Mouse (Mus musculus): ENCODE data around the gene Antxr1. TPM values are rescaled to one million over a fixed set of nuclear protein-coding genes. Genes with fewer than 3 reads are reported as not detected.

Gene Antxr1
- total and polyA plus RNA-seq, 2 experiments: 0.28 to 0.92 TPM

DNA sequence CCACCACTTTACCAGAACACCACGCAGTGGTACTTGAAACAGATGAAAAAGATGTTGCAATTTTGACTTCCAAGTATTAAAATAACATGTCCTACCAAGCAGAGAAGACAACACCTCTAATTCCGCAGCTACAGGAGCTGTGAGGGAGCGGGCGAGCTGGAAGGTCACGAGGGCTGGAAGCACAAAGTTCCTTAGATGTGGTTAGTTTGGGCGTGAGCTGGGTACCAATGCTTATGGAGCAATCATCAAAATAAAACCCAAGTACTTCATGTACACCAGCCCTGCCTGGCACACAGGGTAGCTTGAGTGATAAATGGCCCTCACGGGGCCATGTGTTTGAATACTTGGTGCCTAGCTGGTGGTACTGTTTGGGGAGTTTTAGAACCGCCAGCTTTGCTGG, 205.8 kb downstream of the Antxr1 start:
- no peak overlapping the region for H3K4me3 ChIP-seq (ENCODE audit: insufficient read depth, low read depth, low read length)
- WGBS: 45% methylated on average over 8 of the region's 8 CpGs
- TF ChIP-seq POLR2A (IDR thresholded peaks at IDR 0.05; ENCODE audit: extremely low read depth, insufficient read depth, low read length): no peak
- no peak for TF ChIP-seq CTCF (IDR thresholded peaks at IDR 0.05; ENCODE audit: low read depth, low read length)
- no peaks in the 10 kb centered on the region for H3K36me3 ChIP-seq (ENCODE audit: control insufficient read depth, insufficient read depth, low read length)
- H3K79me2 ChIP-seq (ENCODE audit: control insufficient read depth, insufficient read depth, low read length): no peaks in the 10 kb centered on the region
- DNase-seq (ENCODE audit: extremely low read depth, low read depth, low spot score): peak; percentile 39
- no peaks in the 10 kb centered on the region for H3K27me3 ChIP-seq (ENCODE audit: control insufficient read depth, insufficient read depth, low read length)
- 0 out of 2 replicates have a peak, but pooled peaks cover 2% of the 10 kb centered on the region for H3K4me1 ChIP-seq (ENCODE audit: control insufficient read depth, insufficient read depth, low read length)
- no peak overlapping the region for H3K9ac ChIP-seq (ENCODE audit: low read depth, low read length)
- no peak overlapping the region; the same call in 1 of the 2 replicates for H3K27ac ChIP-seq (replicated peaks; ENCODE audit: insufficient read depth, low read depth, low read length)

DNA sequence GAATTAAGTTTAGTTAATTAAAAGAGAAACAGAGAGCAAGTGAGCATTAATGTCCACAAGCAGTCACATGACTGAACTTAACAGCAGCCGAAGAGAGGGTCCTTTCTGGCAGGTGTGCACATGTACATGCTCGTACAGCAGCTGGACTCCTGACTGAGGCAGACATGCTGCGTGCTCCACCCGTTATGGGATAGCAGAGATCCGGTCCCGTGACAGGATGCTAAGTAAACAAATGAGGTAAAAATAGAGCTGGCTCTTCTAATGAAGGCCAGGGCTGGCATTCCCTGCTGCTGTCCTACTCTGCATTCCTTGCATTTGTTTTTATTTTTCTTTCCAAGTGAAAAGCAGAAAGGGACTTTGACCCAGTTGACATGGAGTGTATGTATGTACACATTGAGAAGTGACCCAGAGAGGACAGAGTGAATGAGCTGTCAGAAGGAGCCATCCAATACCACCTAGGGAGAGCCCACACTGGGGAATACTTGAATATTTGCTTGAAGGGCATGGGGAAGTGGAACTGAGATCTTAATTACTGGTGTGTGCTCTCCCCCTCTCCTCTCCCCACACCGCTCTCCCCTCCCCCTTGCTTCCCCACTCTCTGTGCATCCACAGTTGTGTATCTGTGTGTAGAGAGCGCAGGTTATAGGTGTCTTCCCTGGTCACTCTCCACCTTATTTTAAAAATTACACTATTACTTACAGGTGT, 208.4 kb downstream of the Antxr1 start:
- 35% methylated on average over 8 of the region's 8 CpGs for WGBS
- H3K79me2 ChIP-seq (ENCODE audit: control insufficient read depth, insufficient read depth, low read length): no peaks in the 10 kb centered on the region

DNA sequence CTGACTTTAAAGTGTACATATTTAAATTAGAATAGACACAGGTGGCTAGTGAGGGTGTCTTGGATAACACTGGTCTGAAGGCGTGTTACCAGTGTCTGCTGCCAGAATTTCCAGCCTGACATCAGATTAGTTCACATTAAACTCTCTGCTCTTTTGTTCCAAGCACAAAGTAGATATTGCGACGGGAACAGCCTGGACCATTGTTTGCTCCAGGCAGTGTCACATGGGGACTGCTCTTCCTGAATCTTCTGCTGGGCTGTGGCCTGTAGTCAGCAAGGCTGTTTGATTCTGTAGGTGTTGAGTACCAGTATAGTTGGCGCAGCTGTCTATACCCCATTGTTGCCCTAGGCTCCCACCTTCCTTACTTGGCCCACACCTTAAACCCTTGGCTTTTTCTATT, 211.6 kb downstream of the Antxr1 start:
- WGBS: 87% methylated on average over 4 of the region's 4 CpGs
- TF ChIP-seq CTCF (IDR thresholded peaks at IDR 0.05; ENCODE audit: low read depth, low read length): no peak
- TF ChIP-seq POLR2A (IDR thresholded peaks at IDR 0.05; ENCODE audit: extremely low read depth, insufficient read depth, low read length): no peak
- Histone ChIP-seq H3K27me3 (ENCODE audit: control insufficient read depth, insufficient read depth, low read length) (no peaks in the 10 kb centered on the region), H3K27ac (replicated peaks; ENCODE audit: insufficient read depth, low read depth, low read length) (no peak overlapping the region), H3K36me3 (ENCODE audit: control insufficient read depth, insufficient read depth, low read length) (no peaks in the 10 kb centered on the region), H3K4me3 (ENCODE audit: insufficient read depth, low read depth, low read length) (no peak overlapping the region), H3K9ac (ENCODE audit: low read depth, low read length) (no peak overlapping the region), H3K4me1 (ENCODE audit: control insufficient read depth, insufficient read depth, low read length) (no peaks in the 10 kb centered on the region), H3K79me2 (ENCODE audit: control insufficient read depth, insufficient read depth, low read length) (no peaks in the 10 kb centered on the region)
- no peak for DNase-seq (ENCODE audit: extremely low read depth, low read depth, low spot score)

More for the DNA sequence above, 208.4 kb downstream of the Antxr1 start:
- DNase-seq (ENCODE audit: extremely low read depth, low read depth, low spot score): peak; percentile 45
- TF ChIP-seq CTCF (IDR thresholded peaks at IDR 0.05; ENCODE audit: low read depth, low read length) (no peak), POLR2A (IDR thresholded peaks at IDR 0.05; ENCODE audit: extremely low read depth, insufficient read depth, low read length) (no peak)
- H3K4me3 ChIP-seq (ENCODE audit: insufficient read depth, low read depth, low read length): no peak overlapping the region
- no peak overlapping the region for H3K27ac ChIP-seq (replicated peaks; ENCODE audit: insufficient read depth, low read depth, low read length)
- no peaks in the 10 kb centered on the region for H3K36me3 ChIP-seq (ENCODE audit: control insufficient read depth, insufficient read depth, low read length)
- H3K4me1 ChIP-seq (ENCODE audit: control insufficient read depth, insufficient read depth, low read length): 0 out of 2 replicates have a peak, but pooled peaks cover 2% of the 10 kb centered on the region
- H3K27me3 ChIP-seq (ENCODE audit: control insufficient read depth, insufficient read depth, low read length): no peaks in the 10 kb centered on the region
- H3K9ac ChIP-seq (ENCODE audit: low read depth, low read length): no peak overlapping the region

DNA sequence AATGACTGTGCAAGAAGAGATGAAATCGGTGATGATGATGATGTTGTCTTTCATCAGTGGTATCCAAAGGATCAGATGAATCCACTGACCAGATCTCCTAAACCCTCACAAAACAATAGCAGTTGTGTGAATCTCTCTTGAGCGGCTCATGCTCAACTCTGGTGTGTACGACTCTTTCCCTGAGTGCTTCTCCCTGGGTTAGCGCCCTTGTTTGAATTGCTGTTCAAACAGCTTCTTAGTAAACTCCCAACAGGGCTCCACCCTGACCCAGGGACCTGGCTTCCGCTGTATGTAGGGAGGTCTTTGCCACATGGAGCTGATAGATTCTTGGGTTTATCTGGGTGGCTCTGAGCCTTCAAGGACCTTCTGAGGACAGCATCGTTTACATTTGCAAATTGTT, 212.2 kb downstream of the Antxr1 start:
- Histone ChIP-seq H3K27me3 (ENCODE audit: control insufficient read depth, insufficient read depth, low read length) (no peaks in the 10 kb centered on the region), H3K4me1 (ENCODE audit: control insufficient read depth, insufficient read depth, low read length) (no peaks in the 10 kb centered on the region), H3K79me2 (ENCODE audit: control insufficient read depth, insufficient read depth, low read length) (no peaks in the 10 kb centered on the region), H3K9ac (ENCODE audit: low read depth, low read length) (no peak overlapping the region), H3K4me3 (ENCODE audit: insufficient read depth, low read depth, low read length) (no peak overlapping the region), H3K27ac (replicated peaks; ENCODE audit: insufficient read depth, low read depth, low read length) (no peak overlapping the region), H3K36me3 (ENCODE audit: control insufficient read depth, insufficient read depth, low read length) (no peaks in the 10 kb centered on the region)
- WGBS: 50% methylated on average over 6 of the region's 6 CpGs
- TF ChIP-seq CTCF (IDR thresholded peaks at IDR 0.05; ENCODE audit: low read depth, low read length) (no peak), POLR2A (IDR thresholded peaks at IDR 0.05; ENCODE audit: extremely low read depth, insufficient read depth, low read length) (no peak)
- no peak for DNase-seq (ENCODE audit: extremely low read depth, low read depth, low spot score)

DNA sequence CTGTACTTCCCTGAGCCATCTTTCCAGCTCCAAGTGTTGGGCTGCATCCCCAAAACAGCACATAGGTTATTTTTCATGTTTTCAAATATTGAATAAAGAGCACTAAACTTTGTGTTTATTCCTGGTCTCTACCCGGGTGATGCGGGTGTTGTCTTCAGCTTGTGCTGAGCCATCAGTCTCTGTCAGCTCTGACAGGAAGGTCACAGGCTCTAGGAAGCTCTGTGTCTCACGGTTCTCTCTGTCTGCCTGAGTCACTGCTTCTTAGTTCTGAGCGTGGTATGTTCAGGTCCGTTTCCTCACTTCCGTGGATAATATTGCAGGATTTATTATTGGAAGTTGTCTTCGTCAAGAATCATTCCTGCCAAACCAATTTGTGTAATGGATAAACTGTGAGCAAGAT, 213.7 kb downstream of the Antxr1 start:
- no peak overlapping the region for H3K27ac ChIP-seq (replicated peaks; ENCODE audit: insufficient read depth, low read depth, low read length)

DNA sequence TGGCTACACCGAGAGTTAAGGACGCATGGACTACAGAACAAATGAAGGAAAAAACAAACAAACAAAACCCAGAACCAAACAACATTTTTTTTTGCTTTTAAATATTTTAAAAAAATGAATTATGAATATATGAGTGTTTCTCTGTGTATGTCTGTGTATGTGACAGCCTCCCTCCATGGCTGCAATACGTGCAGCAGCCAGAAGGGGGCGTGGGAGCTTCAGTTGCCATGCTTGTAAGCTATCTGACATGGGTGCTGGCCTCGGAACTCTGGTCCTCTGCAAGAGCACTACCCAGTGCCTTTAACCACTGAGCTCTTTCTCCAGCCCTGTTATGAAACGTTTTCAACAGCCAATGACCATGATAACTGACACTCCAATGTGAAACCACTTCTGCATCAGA, 215.0 kb downstream of the Antxr1 start:
- no peaks in the 10 kb centered on the region for H3K27me3 ChIP-seq (ENCODE audit: control insufficient read depth, insufficient read depth, low read length)
- no peak overlapping the region for H3K9ac ChIP-seq (ENCODE audit: low read depth, low read length)
- H3K79me2 ChIP-seq (ENCODE audit: control insufficient read depth, insufficient read depth, low read length): no peaks in the 10 kb centered on the region
- 94% methylated on average over 6 of the region's 6 CpGs for WGBS
- no peaks in the 10 kb centered on the region for H3K4me1 ChIP-seq (ENCODE audit: control insufficient read depth, insufficient read depth, low read length)
- H3K36me3 ChIP-seq (ENCODE audit: control insufficient read depth, insufficient read depth, low read length): no peaks in the 10 kb centered on the region
- H3K27ac ChIP-seq (replicated peaks; ENCODE audit: insufficient read depth, low read depth, low read length): no peak overlapping the region
- peak; percentile 58 for TF ChIP-seq CTCF (IDR thresholded peaks at IDR 0.05; ENCODE audit: low read depth, low read length)
- TF ChIP-seq POLR2A (IDR thresholded peaks at IDR 0.05; ENCODE audit: extremely low read depth, insufficient read depth, low read length): no peak
- H3K4me3 ChIP-seq (ENCODE audit: insufficient read depth, low read depth, low read length): no peak overlapping the region
- DNase-seq (ENCODE audit: extremely low read depth, low read depth, low spot score): no peak

More for the DNA sequence above, 213.7 kb downstream of the Antxr1 start:
- 69% methylated on average over 7 of the region's 7 CpGs for WGBS
- Histone ChIP-seq H3K4me3 (ENCODE audit: insufficient read depth, low read depth, low read length) (no peak overlapping the region), H3K79me2 (ENCODE audit: control insufficient read depth, insufficient read depth, low read length) (no peaks in the 10 kb centered on the region), H3K4me1 (ENCODE audit: control insufficient read depth, insufficient read depth, low read length) (no peaks in the 10 kb centered on the region), H3K36me3 (ENCODE audit: control insufficient read depth, insufficient read depth, low read length) (no peaks in the 10 kb centered on the region), H3K9ac (ENCODE audit: low read depth, low read length) (no peak overlapping the region), H3K27me3 (ENCODE audit: control insufficient read depth, insufficient read depth, low read length) (no peaks in the 10 kb centered on the region)
- peak; percentile 13 for DNase-seq (ENCODE audit: extremely low read depth, low read depth, low spot score)
- no peak for TF ChIP-seq CTCF (IDR thresholded peaks at IDR 0.05; ENCODE audit: low read depth, low read length)
- no peak for TF ChIP-seq POLR2A (IDR thresholded peaks at IDR 0.05; ENCODE audit: extremely low read depth, insufficient read depth, low read length)
